Mouse (Mus musculus): ENCODE results near the gene Gm11020.

Gene Gm11020

DNA sequence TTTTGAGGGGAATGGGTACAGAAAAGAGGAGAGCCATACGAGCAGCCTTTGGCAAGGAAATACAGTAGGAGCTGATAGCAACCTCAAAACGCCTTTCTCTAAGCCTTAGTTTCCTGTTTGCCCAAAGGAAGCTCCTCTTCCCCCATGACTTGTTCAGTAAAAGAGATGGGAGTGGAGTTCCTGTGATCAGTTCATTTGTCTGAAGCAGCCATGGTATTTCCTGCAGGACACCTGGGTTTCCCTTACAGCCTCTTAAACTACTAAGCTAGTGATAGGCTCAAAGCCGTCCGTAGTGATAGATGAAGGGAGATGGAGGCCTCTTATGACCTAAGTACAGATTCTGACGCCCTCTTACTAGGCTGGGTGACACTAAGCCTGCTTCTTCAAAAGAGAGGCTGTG lies 21.1 kb downstream of the Gm11020 start:
- DNase-seq (ENCODE audit: low read depth, low spot score) = no peak

DNA sequence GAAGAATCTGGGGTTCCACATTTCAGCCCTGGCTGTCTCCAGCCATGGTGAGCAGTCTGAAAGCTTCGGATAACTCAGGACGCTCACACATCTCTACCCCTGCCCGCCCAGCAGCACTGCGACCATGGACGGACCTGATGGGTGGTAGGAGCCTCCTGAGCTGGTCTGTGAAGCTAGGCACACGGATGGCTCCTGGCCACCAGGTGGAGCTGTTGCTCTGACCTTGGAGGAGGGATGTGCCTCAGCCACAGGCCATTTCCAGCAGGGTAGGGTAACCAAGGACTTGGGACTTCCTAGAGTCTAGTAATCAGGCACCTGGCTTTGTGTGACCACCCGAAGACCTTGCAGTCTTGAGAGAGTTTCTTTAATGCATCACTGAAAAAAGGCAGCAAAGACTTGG lies 22.6 kb downstream of the Gm11020 start:
- peak; percentile 89 for DNase-seq (ENCODE audit: low read depth, low spot score)

DNA sequence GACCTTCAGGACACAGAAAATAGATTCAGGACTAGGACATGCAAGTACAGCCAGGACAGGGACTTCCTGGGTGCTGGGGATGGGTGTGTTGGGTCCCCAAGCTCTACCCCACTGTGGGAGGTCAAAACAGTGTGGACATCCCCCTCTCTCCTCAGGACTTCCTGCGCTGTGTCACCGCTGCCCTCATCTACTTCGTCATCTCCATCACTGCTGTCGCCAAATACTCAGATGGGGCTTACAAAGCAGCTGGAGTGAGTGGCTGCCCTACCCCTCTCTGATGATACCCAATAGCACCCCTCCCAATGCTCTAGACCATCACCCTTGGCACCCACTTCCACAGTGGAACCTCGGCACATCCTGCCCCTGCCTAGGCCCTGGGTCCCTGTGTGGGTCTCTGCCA lies 23.3 kb downstream of the Gm11020 start:
- DNase-seq (ENCODE audit: low read depth, low spot score) = no peak

DNA sequence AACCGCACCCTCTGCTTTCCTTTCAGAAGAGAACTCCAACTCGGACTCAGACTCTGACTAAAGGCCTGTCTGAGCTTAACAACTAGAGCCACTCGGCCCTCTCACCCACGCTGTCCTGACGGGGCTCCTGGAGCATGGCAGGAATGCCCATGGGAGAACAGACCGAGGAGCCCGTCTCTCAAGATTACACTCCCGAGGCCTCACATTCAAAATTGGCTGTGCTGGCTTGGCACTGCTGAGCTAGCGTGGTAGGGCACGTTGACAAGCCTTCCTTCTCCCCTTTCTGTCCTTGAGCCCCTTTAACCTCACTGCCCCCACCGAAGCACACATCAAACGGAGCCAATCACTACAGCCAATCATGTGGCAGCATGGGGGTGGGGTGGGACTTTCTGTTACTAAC lies 25.3 kb downstream of the Gm11020 start:
- no peak for DNase-seq (ENCODE audit: low read depth, low spot score)

DNA sequence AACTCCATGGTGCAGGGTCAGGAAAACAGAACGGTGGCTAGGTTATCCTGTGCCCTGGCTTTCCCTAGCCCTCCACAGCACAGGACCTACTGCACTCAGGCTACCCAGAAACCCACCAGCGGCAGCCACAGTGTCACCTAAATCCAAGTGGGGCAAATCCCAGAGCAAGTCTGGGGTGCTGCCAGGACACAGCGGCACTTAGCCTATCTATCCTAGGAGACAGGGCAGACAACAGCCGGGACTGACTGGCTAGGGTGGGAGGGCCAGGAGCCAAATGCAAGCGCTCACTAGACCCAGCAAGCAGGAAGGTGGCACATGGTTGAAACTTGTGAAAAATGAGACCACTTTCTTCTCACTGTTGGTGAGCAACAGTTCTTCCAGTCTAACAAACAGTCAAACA lies 27.6 kb downstream of the Gm11020 start:
- DNase-seq (ENCODE audit: low read depth, low spot score) = no peak

DNA sequence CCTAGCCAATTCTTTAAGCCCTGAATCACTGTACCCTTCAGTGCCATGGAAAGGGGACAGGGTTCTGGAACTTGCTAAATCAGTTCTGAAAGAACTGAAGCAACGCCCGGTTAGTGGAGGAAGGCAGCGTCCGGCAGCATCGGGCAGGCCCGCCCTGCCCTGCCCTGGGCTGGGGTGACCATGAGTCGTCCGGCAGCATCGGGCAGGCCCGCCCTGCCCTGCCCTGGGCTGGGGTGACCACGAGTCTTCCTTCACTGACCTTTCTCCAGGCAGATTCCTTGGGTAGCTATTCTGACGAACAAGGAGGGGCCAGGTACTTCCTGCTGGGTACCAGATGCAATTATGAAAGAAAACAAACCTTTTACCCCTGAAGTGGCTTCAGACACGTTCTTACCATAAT lies 28.7 kb downstream of the Gm11020 start:
- no peak for DNase-seq (ENCODE audit: low read depth, low spot score)

DNA sequence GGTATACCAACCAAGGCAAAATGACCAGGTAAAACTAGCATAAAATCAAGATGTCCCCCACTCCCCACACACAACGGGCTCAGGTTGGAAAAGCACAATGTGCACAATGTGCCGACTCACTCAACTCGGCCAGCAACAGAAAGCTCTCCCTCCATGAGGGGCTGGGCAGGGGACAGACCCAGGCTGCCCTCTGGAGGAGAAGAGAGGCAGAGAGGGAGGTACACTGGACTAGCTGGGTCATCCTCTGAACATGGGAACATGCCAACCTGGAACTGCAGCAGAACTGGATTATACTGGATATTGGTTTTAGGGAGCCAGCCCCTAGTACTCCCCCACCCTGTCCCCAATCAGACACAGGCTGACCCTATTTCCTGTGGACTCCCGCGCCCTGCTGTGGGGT lies 31.8 kb downstream of the Gm11020 start:
- no peak for DNase-seq (ENCODE audit: low read depth, low spot score)

DNA sequence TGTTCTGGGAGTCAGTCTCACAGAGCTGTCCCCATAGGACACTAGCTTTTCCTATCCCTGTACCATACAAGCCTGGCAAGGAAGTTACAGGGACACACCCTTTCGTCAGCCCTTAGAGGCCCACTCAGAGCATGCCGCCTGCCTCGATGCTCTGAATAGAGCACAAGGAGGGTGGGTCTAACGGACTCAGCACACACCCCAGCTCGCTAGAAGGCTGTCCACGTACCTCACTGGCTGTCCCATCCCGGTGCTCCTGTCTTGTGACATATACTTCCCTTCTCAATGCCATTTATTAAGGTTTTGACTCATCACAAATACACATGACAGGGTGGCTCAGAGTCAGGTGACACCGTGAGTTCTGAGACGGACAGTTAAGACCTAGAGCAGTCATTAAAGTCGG lies 33.1 kb downstream of the Gm11020 start:
- DNase-seq (ENCODE audit: low read depth, low spot score) = no peak

DNA sequence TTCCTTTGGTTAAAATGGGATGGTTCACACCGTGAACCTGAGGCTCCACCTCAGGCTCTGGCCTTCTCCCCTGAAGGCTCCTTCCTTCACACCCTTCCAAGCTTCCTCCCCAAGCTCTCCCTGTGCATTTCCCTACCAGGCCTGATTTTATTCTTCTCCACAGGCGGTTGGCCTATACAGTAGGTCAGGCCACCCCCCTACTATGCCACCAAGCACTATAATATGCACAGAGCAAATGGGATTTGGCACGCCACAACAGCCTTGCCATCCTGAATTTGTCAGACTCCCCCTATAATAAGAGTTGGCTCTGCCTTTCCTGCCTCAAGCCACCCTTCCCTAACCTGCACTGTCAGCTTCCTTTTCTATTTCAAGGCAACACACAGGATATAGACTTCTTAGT lies 37.3 kb downstream of the Gm11020 start:
- DNase-seq (ENCODE audit: low read depth, low spot score) = no peak

DNA sequence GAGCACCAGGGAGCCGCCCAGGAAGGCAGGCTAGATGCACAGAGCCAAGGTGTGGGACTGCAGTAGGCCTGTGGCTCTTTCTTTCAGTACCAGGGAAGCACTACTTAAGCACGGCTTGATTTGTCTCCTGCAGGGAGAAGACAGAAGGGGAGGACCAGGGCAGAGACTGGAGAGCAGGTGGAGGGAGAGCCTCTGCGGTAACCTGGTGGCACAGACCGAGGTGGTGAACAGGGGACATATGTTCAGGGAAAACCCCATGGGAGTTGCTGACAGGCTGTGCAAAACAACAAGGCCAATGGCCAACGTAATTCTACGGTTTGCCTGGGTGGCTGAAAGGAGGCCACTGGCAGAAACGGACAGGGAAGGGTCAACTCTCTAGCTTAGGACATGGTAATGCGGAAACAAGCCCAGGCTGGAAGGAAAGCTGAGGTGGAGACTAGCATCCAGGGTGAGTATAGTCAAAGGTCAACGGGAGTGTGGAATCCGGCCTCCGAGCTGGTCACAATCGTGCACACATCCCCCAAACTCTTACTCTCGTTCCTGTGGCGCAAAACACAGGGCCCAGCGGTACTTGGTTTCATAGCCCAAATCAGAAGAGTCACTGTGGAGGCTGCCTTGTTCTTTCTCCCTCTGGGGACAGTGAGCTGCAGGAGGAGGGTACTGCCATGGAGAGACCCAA lies 38.5 kb downstream of the Gm11020 start:
- DNase-seq (ENCODE audit: low read depth, low spot score) = no peak

DNA sequence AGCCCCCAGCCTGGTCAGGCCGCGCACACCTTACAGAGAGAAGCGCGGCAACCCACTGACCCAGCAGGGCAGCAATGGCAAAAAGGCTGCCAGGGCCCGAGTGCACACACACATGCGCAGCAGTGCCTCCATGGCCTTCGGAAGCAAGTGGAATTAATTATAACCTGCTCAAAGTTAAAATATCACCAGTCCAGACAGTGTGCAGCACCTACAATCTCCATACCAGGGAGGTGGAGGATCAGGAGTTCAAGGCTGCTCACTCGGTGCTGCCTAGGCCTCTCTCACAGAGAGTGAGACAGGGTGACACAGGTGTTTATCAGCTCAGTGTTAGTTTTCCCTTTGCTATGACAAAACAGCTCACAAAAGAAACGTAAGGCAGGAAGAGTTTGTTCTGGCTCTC lies 44.3 kb downstream of the Gm11020 start:
- DNase-seq (ENCODE audit: low read depth, low spot score) = no peak

DNA sequence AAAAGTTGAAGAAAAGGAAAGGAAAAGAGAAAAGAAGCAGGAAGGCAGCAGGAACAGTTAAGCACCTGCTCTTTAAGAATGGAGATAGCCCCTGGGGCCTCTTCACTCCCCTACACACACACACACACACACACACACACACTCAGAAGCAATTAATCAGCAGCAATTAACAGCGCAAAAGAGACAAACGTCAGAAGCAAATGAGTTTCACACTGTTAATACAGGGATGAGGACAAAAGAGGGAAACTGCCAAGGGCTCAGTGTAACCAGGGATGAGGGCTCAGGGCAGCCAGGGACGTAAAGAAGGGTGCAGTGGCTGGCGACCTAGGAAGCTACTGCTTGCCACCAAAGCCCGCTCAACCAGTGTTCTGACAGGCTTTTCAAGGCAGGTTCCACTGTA lies 46.0 kb downstream of the Gm11020 start:
- no peak for DNase-seq (ENCODE audit: low read depth, low spot score)

DNA sequence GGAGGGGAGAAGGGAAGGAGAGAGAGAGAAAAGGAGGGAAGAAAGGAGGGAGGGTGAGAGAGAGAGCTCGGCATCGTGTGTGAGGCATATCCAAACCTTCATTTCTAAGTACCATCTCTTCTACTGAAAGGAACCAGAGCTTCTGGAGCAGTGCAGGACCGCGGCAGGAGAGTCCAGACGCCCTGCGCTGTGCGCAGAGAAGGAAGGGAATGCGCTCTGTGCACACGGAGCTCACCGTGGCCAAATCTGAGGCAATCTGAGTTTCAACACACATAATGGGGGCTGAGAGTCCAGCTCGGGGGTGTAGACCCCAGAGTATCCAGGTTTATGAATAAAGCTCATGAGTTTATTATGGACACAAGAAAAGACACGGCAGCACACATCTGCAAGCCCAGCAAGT lies 48.2 kb downstream of the Gm11020 start:
- no peak for DNase-seq (ENCODE audit: low read depth, low spot score)

DNA sequence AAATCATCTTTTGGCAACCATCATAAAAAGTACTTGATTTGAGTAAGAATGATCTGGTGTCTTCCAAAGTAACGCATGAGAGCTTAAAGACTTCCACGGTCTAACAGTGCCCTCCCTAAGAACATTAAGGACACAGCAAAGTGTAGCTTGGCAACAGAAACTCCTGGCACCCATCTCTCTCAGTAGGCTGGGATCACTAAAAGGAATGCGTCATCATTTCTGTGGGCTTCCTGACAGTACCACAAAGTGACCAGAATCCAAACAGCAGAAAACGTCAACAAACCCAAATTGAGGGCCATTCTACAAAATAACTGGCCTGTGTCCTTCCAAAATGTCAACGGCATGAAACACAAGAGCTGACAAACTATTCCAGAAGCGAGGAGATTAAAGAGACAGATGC lies 48.7 kb downstream of the Gm11020 start:
- no peak for DNase-seq (ENCODE audit: low read depth, low spot score)

DNA sequence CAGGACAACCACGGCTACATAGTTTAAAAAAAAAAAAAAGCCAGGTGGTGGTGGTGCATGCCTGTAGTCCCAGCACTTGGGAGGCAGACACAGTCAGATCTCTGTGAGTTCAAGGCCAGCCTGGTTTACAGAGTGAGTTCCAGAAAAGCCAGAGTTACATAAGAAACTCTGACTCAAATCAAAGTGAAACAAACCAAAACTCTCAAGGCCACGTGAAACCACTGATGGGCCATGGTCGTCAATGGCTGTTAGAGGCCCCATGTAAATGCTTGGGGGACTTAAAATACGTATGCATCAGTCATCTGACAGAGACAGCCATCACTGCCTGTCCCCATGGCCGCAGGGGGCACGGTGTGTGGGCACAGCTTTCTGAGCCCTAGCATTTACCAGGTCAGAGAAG lies 49.8 kb downstream of the Gm11020 start:
- no peak for DNase-seq (ENCODE audit: low read depth, low spot score)
